Mouse (Mus musculus): ENCODE measurements around the gene Pcdh7.

The Pcdh7 gene

DNA sequence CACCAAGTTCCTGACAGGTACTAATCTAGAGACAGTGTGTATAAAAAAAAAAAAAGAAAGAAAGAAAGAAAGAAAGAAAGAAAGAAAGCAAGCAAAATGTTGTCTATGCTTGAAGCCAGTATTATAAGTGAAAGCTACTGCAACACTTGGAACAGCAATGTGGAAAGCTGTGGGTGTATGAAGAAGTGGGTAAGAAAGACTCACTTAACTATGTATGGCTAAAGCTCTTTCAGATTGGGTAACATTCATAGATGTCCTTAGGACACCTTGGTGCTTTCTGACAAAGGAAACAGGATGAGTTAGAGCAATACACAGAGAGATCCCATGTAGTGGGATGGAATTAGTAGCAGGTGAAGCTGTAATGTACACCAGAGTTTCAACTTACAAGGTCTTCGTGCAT is 32.6 kb downstream of the Pcdh7 start:
- no peak for DNase-seq (ENCODE audit: low read depth)

DNA sequence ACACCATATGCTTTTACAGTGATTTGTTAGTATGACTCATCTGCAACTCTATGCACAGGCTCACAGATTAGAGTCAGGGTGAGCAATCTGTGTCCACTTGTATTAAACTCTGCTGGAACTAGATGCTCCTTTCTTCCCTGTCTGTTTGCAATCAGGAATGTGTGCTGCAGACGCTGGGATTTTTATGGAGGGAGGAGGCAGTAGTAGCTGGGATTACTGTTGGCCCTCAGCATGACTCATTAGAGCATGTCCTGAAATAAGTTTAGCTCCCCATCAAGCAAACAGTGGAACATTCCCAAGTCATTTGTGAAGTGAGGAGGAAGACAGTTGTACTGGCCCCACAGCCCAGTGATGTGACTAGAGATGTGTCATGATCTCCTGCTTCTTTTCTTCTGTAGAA is 38.0 kb downstream of the Pcdh7 start:
- DNase-seq (ENCODE audit: low read depth) = peak; percentile 51

DNA sequence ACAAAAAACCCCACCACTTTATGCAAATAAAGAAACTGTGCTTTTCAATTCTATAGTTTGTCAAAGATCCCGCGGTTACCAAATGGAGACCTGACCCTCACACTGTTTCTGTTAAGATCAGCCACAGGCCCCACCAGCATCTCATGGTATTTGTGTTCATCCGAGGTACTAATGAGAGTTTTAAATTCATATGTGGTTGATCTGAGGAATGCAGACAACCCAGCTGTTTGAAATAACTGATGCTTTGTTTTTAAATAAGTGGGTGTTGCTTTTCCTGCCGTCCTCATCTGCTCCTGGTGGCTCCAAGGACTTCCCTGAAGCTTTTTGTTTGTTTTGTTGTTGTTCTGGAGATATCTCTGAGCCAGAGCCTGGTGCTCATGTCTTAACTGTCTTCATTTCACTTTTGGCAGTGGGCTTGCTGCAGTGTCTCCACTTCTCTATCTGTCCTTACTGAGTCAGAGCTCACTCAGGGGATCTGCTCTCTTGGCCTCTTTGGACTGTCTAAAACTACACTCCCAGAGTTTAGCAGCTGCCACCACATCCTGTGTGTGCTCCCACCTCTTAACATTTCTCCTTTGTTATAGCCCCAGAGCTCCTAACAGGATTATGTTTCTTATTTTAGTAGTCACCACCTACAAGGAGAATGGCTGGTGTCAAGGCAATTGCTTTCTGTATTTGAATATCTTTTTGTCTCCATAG is 39.1 kb downstream of the Pcdh7 start:
- no peak for DNase-seq (ENCODE audit: low read depth)

DNA sequence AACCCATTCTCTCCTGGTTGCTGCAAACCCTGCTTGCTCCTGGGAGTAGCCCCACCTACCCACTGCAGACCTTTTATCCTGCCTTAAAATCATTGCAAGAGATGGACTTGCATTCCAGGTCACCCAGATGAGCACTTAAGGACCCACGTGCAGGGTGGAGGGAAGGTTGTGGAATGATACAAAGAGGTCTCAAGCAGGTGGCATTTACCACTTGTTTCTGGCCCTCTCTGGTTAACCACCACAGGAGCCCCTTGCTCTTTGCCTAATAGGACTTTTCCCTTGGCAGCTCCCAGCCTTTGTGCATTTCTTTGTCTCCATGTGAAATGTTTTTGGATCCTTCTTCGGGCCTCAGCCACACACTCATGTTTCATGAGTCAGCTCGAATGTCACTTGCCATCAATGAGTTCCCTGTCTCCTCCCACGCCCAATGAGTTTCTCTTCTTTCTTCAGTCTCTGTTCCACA is 39.7 kb downstream of the Pcdh7 start:
- DNase-seq (ENCODE audit: low read depth) = peak; percentile 57

DNA sequence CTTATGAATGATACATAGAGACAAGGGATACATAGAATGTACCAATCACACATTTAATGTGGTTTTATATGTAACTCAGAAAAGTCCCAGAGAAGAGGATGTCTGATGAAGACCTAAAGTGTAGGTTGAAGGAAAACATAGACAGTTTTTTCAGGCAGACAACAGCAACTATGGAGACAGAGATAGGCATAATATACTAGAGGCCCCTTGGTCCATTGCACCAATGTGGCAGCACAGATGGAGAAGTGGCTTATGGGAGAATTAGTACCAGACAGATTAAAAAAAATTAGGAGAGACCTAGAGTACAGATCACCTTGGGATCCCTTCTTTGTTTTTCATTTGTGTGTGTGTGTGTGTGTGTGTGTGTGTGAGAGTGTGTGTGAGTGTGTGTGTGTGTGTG is 41.2 kb downstream of the Pcdh7 start:
- no peak for DNase-seq (ENCODE audit: low read depth)

DNA sequence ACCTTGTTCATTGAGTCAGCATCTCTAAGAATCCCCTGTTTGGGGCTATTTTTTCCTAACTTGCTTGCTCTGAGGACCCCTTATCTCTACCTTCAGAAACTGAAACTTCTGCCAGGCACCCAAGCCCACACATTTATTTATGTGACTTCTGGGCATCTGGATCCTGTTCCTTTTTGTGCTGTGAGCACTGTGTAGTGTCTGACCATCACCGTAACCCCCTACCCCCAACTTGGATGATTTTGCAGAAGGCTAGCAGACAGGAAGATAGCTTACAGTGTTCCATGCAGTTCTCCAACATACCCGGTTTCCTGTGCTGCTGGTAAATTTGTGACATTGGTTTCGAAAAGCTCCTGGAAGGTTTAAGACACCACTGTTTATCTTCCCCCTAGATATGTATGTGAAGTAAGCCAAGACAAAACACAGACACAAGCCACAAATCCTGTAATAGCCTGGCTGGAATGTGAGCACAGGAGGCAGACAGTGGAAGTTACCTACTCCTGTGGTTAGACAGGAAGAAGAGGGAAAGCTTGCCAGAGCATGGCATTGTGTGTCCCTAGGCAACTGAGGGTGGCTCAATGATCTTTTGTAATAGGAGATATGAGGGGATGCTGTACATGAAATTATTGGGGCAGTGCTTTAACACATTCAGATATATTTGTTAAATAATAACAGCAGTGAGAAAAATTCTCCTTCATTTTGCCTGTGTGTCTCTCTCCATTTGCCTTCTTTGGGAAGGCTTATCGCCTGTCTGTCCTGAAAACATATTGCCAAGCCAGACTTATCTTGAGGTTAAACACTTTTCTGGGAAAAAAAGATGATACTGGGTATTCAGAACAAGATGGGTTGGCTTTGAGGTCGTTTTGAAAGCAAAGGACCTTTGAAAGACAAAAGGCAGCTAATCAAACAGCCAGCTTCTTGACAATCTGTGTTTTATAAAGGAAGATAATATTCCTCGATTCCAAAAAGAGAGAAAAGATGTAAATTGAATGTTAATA is 42.6 kb downstream of the Pcdh7 start:
- no peak for DNase-seq (ENCODE audit: low read depth)

DNA sequence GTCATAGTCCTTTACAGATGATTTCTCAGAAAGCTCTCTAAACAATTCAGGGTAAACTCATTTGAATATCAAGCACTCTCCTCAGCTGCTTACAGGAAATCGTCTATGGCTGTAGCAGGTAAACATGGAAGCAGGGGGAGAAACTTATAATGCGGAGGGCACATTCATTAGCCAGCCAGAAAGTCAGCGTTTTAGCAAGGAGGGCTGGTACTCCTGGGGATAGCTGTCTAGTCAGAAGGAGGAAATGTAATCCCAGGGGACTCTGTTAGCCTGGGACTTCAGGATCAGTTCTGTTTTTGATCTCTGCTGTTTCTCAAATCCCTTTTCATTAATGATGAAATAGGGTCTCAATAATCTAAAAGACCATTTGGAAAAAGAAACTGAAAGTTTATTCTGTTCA is 47.6 kb downstream of the Pcdh7 start:
- DNase-seq (ENCODE audit: low read depth) = no peak

DNA sequence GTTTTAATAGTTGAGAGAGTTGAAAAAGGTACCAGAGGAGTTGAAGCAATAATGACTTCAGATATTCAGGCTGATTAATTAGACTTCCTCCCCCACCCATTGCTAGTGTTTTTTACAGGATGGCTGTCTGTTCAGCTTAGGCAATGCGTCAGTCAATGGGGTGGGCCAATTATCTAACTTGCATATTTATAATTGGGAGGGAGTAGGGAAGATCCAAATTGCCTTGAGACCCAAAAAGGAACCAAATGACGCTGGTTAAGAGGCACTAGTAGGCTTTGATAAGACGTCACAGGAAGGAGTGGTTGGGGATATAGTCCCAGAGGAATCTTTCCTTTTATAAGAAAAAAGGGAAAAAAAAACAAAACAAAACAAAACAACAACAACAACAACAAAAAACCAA is 49.6 kb downstream of the Pcdh7 start:
- no peak for DNase-seq (ENCODE audit: low read depth)

DNA sequence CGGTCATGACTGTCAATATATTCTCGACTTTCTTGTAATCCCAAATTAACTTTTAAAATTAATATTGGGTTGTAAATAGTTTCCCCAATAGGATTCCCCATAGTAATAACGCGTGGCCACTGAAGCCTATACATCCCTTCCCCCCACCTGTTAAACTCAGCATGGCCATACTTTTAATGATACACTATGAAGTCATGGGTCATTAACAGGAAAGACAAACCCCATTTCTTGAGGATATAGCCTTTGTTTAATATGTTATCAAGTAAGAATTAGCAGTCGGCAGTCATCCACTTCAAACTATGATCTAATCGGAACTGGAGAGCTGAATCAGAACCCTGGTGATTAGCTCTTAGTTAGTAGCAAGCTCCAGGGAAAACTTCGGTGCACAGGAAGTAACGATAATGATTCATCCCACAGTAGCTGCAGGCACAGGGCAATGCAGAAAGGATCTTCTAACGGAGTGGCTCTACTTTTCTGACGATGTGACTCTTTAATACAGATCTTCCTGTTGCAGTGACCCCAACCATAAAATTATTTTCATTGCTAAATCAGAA is 50.8 kb downstream of the Pcdh7 start:
- DNase-seq (ENCODE audit: low read depth) = no peak

DNA sequence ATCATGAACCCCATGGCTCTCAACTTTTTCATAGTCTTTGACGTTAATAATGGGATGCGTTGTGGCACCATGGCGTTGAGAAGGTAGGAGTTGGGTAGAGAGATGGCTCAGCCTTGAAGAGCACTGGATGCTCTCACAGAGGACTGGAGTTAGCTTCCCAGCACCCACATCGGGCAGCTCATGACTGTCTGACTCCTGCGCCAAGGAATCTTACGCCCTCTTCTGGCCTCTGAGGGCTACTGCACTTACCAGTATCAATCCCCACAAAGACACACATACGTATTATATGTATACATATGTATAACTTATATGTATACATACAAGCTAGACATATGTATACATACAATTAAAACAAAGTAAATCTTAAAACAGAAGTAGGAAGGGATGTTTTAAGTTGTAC is 51.9 kb downstream of the Pcdh7 start:
- DNase-seq (ENCODE audit: low read depth) = no peak

DNA sequence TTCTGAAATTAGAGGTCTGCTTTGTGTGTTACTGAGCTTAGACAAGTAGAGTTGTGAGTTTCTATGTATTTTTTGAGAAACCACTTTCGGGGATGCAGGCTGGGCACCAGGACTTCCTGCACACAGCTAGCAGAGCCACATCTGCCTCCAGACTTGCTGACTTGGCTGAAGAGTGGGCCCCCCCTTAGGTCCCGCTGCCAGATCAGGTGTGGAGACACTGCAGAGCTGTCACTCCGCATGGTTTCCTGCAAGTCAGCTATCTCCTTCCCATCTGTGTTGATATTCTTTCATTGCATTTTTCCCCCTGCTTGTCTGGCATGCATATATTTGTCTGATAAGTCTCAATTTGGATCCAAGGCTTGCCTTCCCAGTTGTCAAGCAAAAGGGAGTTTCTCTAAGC is 52.6 kb downstream of the Pcdh7 start:
- no peak for DNase-seq (ENCODE audit: low read depth)

DNA sequence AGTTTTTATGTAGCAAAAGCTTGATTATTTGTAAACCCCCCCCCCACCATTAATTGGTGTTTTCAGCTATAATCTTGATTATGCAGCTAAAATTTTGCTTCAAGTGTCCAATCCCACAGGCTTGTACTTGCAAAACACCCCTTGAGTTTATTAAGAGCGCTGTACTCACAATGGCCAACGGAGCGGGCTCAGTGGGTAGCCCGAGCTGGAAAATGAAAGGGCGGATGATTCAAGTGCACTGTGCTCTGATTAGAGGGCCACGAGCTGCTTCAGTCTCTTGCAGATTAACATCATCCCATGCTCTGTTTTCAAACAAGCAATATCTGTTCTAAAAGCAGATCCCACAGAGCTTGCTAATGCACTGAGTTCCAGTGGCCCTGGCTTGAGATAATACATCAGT is 53.4 kb downstream of the Pcdh7 start:
- DNase-seq (ENCODE audit: low read depth) = no peak

DNA sequence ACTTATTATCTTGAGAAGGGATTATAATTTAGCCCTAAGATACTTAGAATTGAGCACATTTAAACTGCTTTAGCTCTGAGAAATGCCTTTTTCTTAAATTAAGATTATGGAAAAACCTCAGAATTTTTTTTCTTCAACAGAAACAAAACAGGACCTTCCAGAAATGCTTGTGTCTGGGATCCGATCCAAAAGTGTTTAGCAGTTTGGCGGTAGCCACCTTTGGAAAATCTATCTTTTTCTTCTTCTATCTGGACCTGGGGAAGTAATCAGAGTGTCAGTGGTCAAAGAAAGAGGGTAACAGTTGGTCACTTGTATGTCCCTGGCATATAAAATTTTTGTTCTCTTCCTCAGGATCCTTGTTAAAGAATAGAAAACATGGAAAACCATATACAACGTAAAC is 54.9 kb downstream of the Pcdh7 start:
- no peak for DNase-seq (ENCODE audit: low read depth)

DNA sequence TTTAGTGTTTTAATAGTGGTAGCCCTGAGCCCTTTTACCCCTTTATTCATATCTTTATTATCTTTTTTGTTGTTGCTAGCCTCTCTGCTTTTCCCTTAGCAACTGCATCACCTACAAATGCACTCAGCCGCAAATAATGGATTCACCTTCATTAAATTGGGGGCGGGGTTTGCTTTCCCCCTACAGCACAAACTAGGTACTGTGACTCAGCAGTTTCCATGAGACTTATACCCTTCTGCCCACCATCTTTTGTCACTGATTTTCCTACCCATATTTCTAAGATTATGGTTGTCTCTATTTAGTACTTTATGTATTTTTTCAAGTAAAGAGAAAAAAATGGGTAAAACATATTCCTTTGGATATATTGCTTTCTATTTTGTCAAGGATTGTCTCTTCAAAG is 56.7 kb downstream of the Pcdh7 start:
- DNase-seq (ENCODE audit: low read depth) = no peak

DNA sequence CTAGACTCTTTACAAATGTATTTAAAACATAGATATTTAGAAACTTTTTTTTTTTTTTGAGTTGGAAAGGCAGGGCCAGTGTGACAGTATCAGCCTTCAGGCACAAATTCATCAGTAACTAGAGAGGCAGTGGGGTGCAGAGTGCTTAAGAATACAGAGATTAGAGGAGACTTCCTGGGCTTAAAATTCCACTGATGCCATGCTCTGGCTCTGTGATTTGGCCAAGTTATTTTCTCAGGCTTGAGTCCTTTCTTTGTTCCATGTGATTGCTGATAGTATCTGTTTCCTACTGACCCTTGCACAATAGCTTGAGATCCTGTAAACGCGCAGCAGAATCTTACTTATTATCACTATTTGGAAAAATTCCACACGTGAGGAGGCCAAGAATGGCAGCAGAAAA is 60.3 kb downstream of the Pcdh7 start:
- DNase-seq (ENCODE audit: low read depth) = no peak

DNA sequence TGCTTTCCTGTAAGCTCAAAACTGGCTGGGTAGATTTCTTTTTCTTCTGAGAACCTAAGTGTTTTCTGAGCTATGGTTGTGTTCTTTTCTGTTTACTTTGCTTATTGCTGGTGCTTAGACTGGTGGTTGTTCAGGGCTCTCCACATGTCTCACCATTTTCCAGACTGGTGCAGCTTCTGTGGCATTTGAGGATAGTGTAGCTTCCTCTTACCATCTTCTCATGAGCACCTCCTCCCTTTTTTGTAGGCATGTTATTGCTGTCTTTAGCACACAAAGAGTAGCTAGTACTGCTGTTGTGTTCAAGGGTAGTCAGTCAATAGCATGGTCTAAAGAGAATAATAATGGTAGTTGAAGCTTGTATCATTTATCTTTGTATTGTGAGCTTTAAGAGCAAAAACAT is 62.2 kb downstream of the Pcdh7 start:
- DNase-seq (ENCODE audit: low read depth) = no peak

DNA sequence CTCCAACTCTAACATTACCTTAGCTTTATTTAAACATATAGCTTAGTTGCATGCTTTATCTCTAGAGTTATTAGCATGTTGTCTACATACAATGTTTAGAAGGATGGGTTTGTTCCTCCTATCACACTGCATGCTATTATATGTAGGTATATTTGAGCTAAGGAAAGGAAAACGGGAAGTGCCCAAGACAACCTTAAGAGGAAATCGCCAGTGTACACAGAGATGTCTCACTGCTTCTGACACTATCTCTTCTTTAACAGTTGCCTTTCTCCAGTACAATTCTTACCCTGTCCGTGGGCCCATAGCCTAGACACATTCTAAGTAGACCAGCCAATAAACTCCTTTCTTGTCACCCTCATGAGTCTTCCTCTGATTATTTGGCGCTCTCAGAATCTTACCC is 62.8 kb downstream of the Pcdh7 start:
- no peak for DNase-seq (ENCODE audit: low read depth)

DNA sequence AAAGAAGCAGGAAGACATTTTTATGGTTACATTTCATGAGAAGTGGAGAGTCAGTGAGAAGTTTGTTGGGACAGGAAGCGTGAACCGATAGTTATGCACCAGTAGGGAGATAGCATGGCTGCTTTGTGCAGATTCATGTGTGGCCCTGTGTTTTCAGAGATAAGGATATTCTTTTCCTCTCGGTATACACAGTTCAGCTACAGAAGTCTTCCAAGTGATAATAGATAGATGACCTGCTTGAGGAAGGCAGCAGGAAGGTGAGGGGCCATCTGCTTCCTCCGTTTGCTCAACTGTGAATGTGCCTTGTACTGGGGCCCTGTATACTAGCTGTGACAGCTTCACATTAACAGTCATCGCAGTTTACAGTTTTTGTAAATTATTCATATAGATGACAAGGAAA is 64.2 kb downstream of the Pcdh7 start:
- no peak for DNase-seq (ENCODE audit: low read depth)

DNA sequence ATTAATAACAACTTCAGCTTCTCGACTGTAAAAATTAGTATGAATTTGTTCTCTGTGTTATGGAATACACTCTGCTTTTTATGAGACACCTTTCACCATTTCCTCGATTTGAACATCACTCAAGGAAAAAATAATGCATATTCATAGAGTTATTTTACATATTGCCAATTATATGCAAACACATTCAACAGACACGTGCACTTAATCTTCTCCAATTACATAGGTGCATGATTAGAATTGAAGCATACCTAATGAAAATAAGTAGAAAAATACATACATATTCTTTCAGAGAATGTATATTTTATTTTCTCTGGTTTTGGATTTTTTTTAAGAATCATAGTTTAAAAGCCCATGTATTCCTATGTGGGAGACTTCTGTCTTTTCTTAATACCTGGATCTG is 64.8 kb downstream of the Pcdh7 start:
- no peak for DNase-seq (ENCODE audit: low read depth)

DNA sequence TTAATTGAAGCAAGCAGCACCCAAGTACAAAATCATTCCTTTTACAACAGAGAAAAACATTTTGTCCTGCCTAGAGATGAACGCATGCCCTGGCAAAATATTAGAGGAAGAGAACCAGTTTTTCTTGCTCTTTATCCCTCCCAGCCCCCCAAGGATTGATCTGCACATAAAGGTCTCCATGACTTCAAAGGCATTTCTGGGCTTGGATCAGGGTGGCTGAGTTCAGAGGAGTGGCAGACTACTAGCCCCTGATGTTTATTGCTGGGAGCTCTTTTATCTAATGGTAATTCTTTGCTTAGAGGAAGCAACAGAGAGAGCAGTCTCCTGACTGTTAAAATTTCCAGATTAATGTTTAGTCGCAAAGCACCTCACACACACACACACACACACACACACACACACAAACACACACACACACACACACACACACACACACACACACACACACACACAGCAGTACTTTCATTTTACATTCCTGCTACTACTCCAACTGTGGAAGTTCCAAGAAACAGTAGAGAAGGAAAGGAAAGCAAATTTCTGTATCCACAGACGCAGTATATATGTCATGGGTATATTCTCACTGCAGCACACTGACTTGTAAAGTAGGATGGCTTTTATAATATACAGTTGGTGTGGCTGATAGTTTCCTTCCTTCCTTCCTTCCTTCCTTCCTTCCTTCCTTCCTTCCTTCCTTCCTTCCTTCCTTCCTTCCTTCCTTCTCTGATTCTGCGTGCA is 71.2 kb downstream of the Pcdh7 start:
- DNase-seq (ENCODE audit: low read depth) = no peak

DNA sequence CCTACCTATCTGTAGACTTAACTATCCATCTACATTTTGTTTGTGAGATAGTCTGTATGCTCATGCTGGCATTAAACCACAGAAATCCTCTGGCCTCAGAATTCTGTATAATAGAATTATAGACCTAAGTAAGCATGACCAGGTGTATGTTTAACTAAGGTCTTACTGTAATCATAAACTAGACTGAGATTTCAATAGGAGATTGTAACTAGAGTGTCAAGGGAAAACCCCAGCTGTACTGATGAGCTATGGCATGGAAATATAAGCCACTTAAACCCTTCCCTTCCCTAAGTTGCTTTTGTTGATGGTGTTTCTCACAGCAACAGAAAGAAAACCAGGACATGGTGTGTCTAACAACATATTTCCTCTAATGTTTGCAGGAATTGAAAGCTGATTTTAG is 78.6 kb downstream of the Pcdh7 start:
- no peak for DNase-seq (ENCODE audit: low read depth)

DNA sequence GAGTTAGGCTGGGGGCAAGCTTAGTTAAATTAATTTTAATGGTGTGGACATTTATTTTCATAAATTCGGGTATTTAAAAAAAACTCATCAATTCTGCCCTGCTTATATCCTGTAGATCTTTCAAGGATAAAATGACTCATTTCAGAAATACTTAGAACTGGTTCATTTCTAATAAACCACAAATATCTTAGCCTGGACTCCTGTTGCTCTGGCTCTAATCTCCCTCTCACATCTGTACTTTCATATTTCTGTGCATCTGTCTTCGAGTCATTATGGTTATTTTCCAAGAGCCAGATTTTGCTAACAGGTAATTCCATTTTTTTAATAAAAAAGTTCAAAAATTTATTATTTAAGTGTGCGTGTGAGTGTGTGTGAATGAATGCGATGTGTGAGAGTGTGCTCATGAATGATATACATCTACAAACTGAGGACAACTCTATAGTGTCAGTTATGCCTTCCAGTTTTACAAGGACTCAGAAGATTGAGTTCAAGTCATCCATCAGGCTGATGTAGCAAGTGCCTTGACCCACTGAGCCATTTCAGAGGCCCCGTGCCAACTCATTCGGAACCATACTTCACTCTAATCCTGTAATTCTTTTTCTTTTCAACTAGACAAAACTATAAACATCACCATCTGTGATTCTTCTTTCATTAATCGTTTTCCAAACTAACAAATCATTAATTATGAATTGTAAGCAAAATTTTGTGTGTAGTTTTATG is 80.3 kb downstream of the Pcdh7 start:
- DNase-seq (ENCODE audit: low read depth) = no peak

Measured in fibroblast of lung, adult 2 months (primary cell).